ENCODE assay signal across 11 mouse cellular contexts in the genomic region with DNA sequence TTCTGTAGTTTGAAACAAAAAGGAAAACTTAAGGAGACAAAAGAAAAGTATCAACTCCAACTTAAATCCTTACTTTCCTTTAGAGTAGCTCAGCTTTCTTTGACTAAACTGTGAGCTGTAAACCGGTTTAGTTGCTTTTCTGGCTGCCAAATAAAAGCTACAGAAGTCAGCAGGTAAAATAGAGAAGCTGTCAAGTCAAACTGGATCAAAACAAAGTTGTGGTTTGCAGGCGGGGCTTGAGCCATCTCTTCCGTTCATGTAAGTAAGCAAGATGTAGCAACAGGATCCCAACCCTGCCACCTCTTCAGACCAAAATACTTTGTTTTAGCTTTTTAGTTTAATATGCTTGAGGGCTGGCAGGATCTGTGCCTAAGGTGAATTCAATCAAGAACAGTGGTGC. TPM values are rescaled to one million over a fixed set of nuclear protein-coding genes. Genes with fewer than 3 reads are reported as not detected.
DNase-seq lines count a peak whose midpoint lies in the region; ATAC-seq lines count a peak whose summit lies in the region.
"Had no signal": no experiment of that assay in that cellular context is flagged by ENCODE, and none has a peak within 500 bp of the region (broad histone marks: within the 10 kb centered on the region; RNA-seq: fewer than 3 reads in every experiment).

No protein-coding gene starts in this region.

- H3K27ac ChIP-seq in forebrain, embryonic 15.5 days (replicated peaks): no peak overlapping the region
- H3K27ac ChIP-seq: hindbrain, embryonic 14.5 days; neural tube, embryonic 15.5 days had no signal

- no peak overlapping the region for H3K4me2 ChIP-seq in forebrain, embryonic 15.5 days (replicated peaks)
- H3K4me2 ChIP-seq: hindbrain, embryonic 14.5 days; neural tube, embryonic 15.5 days had no signal

- no peaks in the 10 kb centered on the region for H3K4me1 ChIP-seq in forebrain, embryonic 15.5 days
- H3K4me1 ChIP-seq: neural tube, embryonic 15.5 days had no signal

- H3K4me3 ChIP-seq in forebrain, embryonic 15.5 days: no peak overlapping the region
- H3K4me3 ChIP-seq: neural tube, embryonic 15.5 days had no signal

- no peaks in the 10 kb centered on the region for H3K36me3 ChIP-seq in forebrain, embryonic 15.5 days
- H3K36me3 ChIP-seq: neural tube, embryonic 15.5 days had no signal

- H3K27me3 ChIP-seq in forebrain, embryonic 15.5 days: no peaks in the 10 kb centered on the region
- H3K27me3 ChIP-seq: neural tube, embryonic 15.5 days; Patski had no signal

- H3K9me3 ChIP-seq in forebrain, embryonic 15.5 days: no peaks in the 10 kb centered on the region
- H3K9me3 ChIP-seq: neural tube, embryonic 15.5 days had no signal

- peak; percentile 41 for DNase-seq in urinary bladder, postnatal 14 days (ENCODE audit: low spot score)
- no peak for DNase-seq in urinary bladder, postnatal 25 days (ENCODE audit: low spot score)
- DNase-seq in natural killer cell, adult 2 months (ENCODE audit: low spot score in 2 of 2): peak; percentile 54 to 67
- no peak for DNase-seq in right cerebral cortex, adult 18-20 months
- DNase-seq in kidney, adult 9 months: no peak
- DNase-seq in heart, adult 9 months (ENCODE audit: low spot score in 2 of 2): no peak

- no peak overlapping the region for H3K9ac ChIP-seq in forebrain, embryonic 15.5 days (replicated peaks)
- H3K9ac ChIP-seq: hindbrain, embryonic 14.5 days; neural tube, embryonic 15.5 days had no signal

- peak; percentile 69 to 78 for ATAC-seq in hematopoietic stem cell, adult 5-6 weeks (replicated peaks in 1 of 2; ENCODE audit: insufficient read depth in 1 of 2, low FRiP score in 2 of 2, low TSS enrichment in 1 of 2, low read depth in 1 of 2, poor library complexity in 2 of 2, severe bottlenecking in 2 of 2)
- no peak for ATAC-seq in forebrain, embryonic 15.5 days (replicated peaks)
- ATAC-seq: Patski had no signal

- WGBS in forebrain, embryonic 15.5 days: 57% methylated on average over 3 of the region's 3 CpGs

RNA-seq across cellular contexts. Expression of gene Pacs1, which starts 15.8 kb away (rescaled TPM):
- 17.3 and 23.4 TPM in 2 replicates for total RNA-seq in hematopoietic stem cell, adult 5-6 weeks (2017)
- polyA plus RNA-seq in forebrain, embryonic 15.5 days (2015; fragmentation: Nextera tagmentation; extraction: Ambion mirVana): 32.5 and 33.3 TPM in 2 replicates

RNA-seq across cellular contexts. Expression of gene Sf3b2, which starts 38.1 kb away (rescaled TPM):
- total RNA-seq in hematopoietic stem cell, adult 5-6 weeks (2017): 262 and 325 TPM in 2 replicates
- polyA plus RNA-seq in forebrain, embryonic 15.5 days (2015; fragmentation: Nextera tagmentation; extraction: Ambion mirVana): 381 and 383 TPM in 2 replicates

RNA-seq across cellular contexts. Expression of gene Gal3st3, which starts 41.0 kb away (rescaled TPM):
- total RNA-seq in hematopoietic stem cell, adult 5-6 weeks (2017): not detected in 2 replicates
- polyA plus RNA-seq in forebrain, embryonic 15.5 days (2015; fragmentation: Nextera tagmentation; extraction: Ambion mirVana): 31.4 and 31.6 TPM in 2 replicates
- polyA plus RNA-seq: Patski had no signal

Comparison
In these comparisons a context has a peak if more than half of its experiments do, and no peak if none do; other contexts are left out.
1. DNase-seq: peak in urinary bladder, postnatal 14 days (single experiment) and natural killer cell, adult 2 months (2 of 2); none in urinary bladder, postnatal 25 days (single experiment), right cerebral cortex, adult 18-20 months (single experiment), kidney, adult 9 months (single experiment) and heart, adult 9 months (0 of 2).